Mouse (Mus musculus) brown adipose tissue, adult 24 weeks (tissue): ENCODE data around the gene Acpp. TPM values are rescaled to one million over a fixed set of nuclear protein-coding genes. Genes with fewer than 3 reads are reported as not detected.
"Not testable (repeated sequence)": the region's sequence is repeated elsewhere in the genome, so short reads cannot be mapped to it uniquely, and the experiment has no call there.

ENCODE experiments used
- H3K27ac ChIP-seq: fragments of 200-500 bp; replicated peaks from 2 replicates; pipeline ENCODE4 v1.5.1; 2012; ENCODE audit warnings: low read depth, mild to moderate bottlenecking, low read length
- H3K4me1 ChIP-seq: fragments of 200-500 bp; 2 replicates; pipeline ENCODE4 v1.6.1; 2012; ENCODE audit warnings: low read length, mixed read lengths; ENCODE audit not compliant: control insufficient read depth, insufficient read depth, insufficient read length
- H3K4me3 ChIP-seq: fragments of 200-500 bp; 2 replicates; pipeline ENCODE4 v1.5.1; 2012; ENCODE audit warnings: low read depth, mild to moderate bottlenecking, low read length, moderate library complexity; ENCODE audit not compliant: insufficient read depth
- polyA plus RNA-seq: library from polyadenylated mRNA; stranded (reverse); fragments of >200 nt; gene quantifications from 2 replicates; pipeline ENCODE4 v1.2.4, GENCODE M21; 2012; ENCODE audit not compliant: missing spikeins, insufficient read depth, insufficient read length

Gene Acpp
- not detected in 2 replicates for polyA plus RNA-seq

DNA sequence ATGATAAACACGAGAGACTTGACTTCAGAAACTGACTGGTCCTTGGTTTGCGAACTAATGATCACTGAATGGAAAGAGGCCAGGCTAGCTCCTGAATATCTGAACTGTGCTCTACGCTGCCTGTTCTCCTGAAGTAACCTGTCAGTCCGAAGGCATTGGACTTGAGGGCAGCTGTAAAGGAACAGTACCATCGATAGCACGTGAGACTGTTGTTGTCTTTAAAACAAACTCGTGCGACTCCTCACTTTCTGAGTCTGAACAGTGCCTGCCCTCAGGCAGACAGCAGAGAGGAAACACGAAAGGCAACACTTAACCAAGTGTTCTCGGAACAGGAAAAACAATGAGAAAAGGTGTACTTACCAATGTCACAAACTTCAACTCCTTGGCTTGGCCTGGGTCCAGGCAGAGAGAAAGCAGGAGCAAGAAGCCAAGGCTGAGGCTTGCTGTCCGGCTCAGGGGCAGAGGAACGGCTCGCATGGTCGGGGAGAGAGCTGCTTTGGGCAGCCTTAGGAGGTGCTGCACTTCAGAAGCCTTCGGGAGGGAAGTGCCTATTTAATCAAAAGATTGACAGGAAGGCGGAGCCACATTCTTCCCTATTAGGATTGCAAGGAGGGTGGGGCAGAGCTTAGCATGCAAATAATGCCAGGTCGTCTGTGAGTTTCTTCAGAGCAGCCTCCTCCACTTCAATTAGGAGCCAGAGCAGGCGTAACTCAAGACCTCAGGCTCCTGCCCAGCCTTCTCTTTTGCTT lies at the start of gene Acpp:
Gene Acpp, minus strand, starts transcription at position 566 of the 749 bp plus-strand sequence.
- no peaks in the 10 kb centered on the region for H3K4me1 ChIP-seq
- H3K27ac ChIP-seq: no peak within 1 kb of the TSS
- H3K4me3 ChIP-seq: no peak within 1 kb of the TSS

DNA sequence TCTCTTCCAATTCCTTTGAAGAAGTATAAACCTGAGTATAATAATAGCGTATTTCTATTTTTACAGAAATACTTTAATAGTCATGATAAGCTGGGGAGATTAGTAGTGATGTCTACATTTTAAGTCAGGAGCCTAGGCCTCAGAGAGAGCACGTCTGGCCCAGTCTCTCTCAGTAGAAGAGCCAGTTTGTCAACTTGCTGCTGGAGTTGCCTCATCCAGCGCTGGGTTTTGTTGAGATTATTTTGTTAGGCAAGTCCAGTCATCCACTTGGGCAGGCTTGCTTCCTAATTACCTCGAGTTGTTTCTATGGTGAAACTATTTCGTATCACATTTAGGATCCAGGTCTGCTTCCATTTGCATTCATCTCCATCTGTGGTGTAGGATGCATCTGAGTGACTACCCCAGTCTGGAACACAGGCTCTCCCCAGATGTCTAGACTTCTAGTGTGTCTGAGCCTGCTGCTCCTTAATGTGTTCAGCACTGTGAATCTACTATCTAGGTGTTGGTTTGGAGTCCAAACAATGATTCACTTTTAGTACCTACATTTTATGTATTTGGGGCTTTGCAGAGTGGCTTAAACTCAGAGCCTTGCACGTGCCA lies 45.1 kb upstream of the Acpp start:
- no peak overlapping the region for H3K4me3 ChIP-seq
- H3K4me1 ChIP-seq: no peaks in the 10 kb centered on the region
- H3K27ac ChIP-seq: no peak overlapping the region

DNA sequence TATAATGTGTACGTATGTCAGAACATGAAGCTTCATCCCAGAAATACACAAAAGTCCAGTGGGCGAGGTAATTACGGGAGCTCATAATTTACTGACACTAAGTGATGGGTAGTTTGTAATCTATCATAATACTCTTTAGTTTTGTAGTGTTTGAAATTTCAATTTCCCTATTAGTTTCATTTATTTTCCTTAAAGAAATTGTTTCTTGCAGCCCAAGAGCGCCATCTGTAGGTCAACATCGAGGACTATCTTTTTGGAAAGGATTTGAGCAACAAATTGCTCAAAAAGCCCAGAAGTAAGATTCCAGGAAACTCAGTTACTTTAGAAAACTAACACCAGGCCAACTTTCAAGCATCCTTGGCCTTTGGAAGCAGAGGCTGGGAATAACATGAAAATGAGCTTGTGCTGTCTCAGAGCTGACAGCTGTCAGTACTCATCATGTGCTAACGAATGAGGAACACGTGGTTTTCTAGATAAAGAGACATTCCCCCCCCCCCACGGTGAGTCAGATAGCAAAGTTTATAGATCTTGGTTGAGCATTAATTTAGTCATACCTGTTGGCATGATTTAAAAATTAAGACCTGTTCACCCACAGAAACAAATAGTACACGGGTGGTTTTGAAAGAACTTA lies 42.1 kb upstream of the Acpp start:
- Histone ChIP-seq H3K4me3 (no peak overlapping the region), H3K27ac (no peak overlapping the region), H3K4me1 (no peaks in the 10 kb centered on the region)

DNA sequence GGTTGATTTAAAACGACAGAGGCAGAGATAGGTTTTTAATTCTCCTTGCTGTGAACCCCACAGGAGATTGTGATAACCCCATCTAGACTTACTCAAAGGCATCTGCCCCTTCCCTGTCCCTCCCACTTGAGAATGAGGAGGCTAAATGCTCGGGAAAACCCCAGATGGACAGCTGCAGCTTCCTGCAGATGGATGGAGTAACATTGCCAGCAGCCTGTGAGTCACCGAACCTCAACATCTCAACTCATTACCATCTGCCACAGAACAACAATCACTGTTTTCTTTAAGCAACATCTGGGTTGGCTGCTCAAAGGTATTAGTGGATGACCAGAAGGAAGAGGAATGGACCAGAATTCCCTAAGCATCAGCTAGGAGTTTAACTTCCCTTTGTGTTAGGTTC lies 38.0 kb upstream of the Acpp start:
- Histone ChIP-seq H3K27ac (no peak overlapping the region), H3K4me1 (no peaks in the 10 kb centered on the region), H3K4me3 (no peak overlapping the region)

DNA sequence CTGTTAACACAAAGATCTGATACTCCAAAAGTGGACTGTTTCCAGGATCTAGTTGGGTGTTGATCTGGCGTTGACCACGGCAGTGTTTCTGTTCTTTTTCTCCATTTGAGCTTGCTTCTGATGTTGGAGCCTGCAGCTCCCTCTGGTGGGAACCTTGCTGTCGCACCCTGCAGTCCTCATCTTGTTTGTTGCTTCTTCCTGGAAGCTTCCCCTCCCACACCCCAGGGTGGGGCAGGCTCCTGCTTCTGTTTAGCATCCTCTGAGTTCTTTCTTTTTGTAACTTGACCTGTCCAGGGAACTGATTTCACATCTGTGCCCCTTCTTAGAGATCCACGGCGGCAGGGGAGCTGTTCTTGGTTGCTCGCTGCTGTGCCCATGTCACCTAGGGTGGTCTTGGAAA lies 35.7 kb upstream of the Acpp start:
- no peaks in the 10 kb centered on the region for H3K4me1 ChIP-seq
- no peak overlapping the region for H3K27ac ChIP-seq

DNA sequence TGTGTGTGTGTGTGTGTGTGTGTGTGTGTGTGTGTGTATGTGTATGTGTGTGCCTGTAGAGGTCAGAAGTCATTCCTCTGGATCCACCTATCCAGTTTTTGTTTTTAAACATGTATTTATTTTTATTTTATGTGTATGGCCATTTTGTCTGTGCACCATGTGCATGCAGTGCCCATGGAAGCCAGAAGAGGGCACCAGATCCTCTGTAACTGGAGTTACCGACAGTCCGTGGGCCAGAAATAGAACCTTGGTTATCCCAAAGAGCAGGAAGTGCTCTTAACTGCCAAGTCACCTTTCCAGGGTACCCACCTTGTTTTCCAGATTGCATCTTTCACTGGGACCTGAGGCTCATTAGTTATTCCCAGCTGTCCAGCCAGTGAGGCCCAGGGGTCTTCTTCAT lies 29.4 kb upstream of the Acpp start:
- Histone ChIP-seq H3K4me3 (no peak overlapping the region), H3K4me1 (no peaks in the 10 kb centered on the region), H3K27ac (no peak overlapping the region)

More for the DNA sequence above, 35.7 kb upstream of the Acpp start:
- H3K4me3 ChIP-seq: no peak overlapping the region

DNA sequence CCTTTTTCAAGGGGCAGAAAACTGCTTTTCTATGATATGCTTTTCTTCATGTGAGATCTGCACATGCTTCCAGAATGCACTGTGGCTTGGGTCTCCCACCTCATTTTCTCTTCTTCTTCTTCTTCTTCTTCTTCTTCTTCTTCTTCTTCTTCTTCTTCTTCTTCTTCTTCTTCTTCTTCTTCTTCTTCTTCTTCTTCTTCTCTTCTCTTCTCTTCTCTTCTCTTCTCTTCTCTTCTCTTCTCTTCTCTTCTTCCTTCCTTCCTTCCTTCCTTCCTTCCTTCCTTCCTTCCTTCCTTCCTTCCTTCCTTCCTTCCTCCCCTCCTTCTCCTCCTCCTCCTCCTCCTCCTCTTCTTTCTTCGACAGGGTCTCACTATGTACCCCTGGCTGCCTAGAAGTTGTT lies 24.4 kb upstream of the Acpp start:
- not testable (repeated sequence) for H3K27ac ChIP-seq, H3K4me3 ChIP-seq, H3K4me1 ChIP-seq

DNA sequence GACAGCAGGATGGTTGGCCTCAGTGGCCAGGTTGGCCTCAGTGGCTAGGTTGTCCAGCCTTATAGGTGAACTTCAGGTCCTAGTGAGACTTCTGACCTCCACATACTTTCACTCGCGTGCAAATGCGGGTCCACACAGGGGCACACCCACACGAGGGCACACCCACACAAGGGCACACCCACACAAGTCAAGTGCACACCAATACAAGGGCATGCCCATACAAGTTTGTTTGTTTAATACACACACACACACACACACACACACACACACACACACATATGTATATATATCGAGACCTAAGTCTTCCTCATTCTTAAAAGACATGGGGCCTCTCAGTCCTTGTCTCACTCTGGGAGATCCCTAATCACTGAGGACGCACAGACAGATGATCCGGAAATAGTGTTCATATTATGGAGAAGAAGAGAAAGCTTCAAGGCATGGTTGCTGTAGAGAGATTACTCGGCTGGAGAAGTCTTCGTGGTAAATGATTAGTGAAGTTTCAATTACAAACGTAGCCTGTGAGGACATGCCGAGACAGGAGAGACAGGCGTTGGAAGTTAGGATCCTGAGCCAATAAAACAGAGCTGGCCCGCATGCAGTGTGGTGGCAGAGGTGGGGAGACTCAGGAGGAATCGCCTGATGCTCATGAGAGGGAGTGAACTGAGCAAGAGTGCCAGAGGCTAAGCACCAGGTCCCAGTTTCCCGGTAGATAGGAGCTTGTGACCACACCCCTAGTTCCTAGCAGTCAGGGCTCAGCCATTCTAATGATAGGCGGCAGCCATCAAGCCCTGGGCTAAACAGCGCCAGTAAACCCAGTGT lies 23.7 kb upstream of the Acpp start:
- no peak overlapping the region for H3K4me3 ChIP-seq
- no peaks in the 10 kb centered on the region for H3K4me1 ChIP-seq
- no peak overlapping the region for H3K27ac ChIP-seq

DNA sequence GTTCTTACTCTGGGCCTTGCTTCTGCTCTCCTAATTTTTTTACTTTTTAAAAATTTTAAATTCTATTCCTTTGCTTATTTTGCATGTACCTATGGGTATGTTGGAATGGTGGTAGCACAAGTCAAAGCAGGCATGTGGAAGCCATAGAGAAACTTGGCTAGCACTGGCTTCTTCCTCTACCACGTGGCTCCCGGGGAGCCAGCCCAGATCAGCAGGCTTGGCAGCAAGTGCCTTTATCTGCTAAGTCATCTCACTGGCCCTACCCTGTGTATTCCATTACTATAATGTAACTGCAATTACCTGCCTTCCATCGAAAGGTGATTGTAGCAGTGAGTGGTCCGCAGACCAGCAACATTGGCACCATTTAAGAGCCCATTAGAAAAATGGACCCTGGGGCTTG lies 22.8 kb upstream of the Acpp start:
- no peaks in the 10 kb centered on the region for H3K4me1 ChIP-seq
- H3K4me3 ChIP-seq: no peak overlapping the region
- H3K27ac ChIP-seq: no peak overlapping the region

DNA sequence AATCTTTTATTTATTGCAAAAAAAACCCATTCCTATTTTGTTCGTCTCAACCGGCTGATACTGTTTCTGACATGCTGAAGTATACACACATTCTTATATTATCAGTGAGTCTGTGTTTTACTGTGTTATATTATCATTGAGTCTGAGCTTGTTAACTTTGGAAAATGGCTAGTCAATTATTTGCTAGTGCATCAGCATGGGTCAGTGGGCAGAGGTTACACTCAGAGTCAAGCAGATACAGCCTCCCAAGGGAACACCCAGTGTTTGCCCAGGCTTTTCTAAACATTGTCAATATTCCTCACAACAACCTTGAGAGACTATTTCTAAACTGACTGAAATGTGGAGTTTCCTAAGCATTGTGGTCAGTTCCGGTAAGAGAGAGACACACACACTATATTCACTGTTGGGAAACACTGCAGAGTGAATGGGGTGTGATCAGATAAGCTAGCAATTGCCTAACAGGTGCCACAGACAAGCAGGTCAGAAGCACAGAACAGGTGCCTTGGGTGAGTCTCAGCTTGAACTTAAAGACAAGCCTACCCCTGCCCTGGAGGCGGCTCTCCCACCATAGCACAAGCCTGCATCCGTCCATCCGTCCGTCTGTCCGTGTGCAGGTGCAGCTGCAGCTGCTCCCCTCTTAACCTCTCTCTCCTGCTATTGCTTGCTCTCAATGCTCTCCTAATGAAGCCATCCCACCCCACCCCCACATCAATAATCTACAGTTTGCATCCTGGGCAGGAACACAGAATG lies 18.1 kb upstream of the Acpp start:
- Histone ChIP-seq H3K27ac (no peak overlapping the region), H3K4me3 (no peak overlapping the region)

DNA sequence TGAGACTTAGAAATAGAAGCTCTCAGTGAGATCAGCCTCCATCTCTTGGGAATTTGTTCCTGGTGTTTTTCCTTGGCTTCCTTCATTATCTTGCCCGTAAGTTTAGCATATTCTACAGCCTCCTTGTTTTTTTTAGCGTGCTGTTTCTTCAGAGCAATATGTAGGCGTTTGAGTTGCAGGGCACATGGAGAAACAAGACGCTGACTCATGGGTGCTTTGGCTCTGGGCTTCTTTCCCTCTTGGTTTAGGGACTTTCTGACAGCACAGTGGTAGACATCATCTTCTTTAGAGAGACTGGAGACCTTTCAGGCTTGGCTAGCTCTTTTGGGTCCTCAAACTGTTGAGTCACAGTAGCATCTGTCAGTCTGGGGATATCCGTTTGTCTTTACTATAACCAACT lies 6.6 kb upstream of the Acpp start:
- no peaks in the 10 kb centered on the region for H3K4me1 ChIP-seq
- no peak overlapping the region for H3K27ac ChIP-seq
- no peak overlapping the region for H3K4me3 ChIP-seq

More for the DNA sequence above, 18.1 kb upstream of the Acpp start:
- no peaks in the 10 kb centered on the region for H3K4me1 ChIP-seq

DNA sequence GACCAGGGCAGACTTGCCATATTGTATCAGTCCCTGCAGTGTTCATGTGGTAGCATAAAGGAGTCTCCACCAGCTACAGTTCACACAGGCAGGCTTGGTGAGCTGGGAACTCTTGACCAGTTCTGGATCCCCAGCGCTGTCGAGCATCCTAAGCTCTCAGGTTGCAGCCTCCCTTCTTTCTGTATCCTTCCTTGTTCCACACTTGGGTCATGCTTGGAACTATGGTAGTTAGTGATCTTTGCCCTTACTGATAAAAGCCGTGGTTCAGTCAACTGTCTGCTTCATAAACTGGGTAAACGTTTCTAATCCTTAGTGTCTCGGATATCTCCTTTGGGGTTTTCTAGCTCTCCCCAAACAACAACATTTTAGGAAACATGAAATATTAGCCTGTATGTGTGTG lies 1.9 kb upstream of the Acpp start:
- H3K4me3 ChIP-seq: no peak overlapping the region
- no peaks in the 10 kb centered on the region for H3K4me1 ChIP-seq
- no peak overlapping the region for H3K27ac ChIP-seq

DNA sequence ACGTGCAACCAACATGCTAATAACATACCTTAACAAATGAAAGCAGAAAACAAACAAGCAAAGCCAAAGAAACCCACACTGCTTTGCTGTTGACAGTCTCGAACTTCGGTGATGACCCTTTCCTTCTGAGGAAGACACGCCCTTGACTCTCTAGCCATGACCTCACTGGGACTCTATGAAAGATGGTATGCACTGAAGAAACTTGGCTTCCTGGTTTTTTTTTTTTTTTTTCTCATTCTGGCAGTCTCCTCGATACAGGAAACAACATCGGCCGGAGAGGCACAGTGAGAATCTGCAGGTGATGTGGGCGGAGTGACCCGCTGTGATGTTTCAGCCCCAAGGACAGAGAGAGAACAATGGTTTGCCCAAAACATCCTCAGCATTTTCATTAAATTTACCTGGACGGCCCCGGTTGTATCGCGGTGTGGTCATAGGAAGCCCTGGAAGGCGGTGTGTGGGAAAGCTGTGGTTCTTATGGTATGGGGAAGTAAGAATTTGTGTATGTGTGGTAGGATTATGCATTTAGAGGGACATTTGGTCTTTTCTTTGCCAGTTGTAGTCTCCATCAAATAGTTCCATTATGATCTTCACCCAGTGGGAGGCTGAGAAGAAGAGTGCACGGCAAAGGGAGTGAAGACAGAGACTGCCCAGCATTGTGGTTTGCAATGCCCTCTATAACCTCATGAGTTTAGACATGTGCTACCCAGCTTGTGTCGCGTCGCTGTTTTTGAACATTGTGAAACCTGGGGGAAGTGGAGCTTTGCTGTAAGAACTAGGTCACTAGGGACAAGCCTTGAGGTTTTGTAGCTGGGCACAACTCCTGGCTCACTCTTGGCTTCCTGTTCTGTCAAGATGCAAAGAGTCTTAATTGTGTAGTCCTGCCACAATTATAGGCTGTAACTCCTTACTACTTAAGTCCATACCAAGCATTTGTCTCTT lies 1.2 kb upstream of the Acpp start:
- Histone ChIP-seq H3K27ac (no peak overlapping the region), H3K4me1 (no peaks in the 10 kb centered on the region), H3K4me3 (no peak overlapping the region)

DNA sequence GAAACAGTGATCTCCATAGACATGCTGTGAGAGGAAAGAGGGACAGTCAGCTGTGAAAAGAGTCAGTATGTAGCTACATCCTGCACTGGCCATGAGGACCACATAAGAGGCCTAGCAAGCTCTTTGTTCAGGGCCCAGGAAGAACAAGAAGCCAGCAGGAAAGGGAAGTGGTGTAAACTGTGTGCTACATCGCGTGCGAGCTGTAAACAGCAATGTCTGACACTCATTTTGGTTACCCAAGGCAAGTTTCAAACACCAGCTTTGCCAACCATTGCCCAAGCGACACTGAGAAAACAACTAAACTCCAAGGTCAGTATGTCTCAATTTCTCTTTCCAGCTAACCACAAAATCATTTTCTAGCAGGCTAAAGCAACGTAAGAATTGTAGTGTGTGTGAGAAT lies 6.2 kb downstream of the Acpp start:
- H3K4me1 ChIP-seq: no peaks in the 10 kb centered on the region
- no peak overlapping the region for H3K4me3 ChIP-seq
- no peak overlapping the region for H3K27ac ChIP-seq
